Mouse (Mus musculus) midbrain, embryonic 16.5 days (tissue): ENCODE measurements around the gene Yif1a. TPM values are rescaled to one million over a fixed set of nuclear protein-coding genes. Genes with fewer than 3 reads are reported as not detected.
"Not testable (repeated sequence)": the region's sequence is repeated elsewhere in the genome, so short reads cannot be mapped to it uniquely, and the experiment has no call there.

Experiments used
- ATAC-seq: fragments of 200-750 bp; cut with Nextera tagmentation; 2 replicates; pipeline ENCODE4 v1.8.0; 2017; ENCODE audit warnings: moderate TSS enrichment
- H3K27ac ChIP-seq: fragments of 300-500 bp; sonication (generic); 2 replicates; pipeline ENCODE4 v1.5.1; 2014; ENCODE audit warnings: mild to moderate bottlenecking, low read length, mixed read lengths
- H3K27me3 ChIP-seq: fragments of 300-500 bp; sonication (generic); 2 replicates; pipeline ENCODE4 v1.6.1; 2014; ENCODE audit warnings: low read depth, low read length, mixed read lengths; ENCODE audit not compliant: control insufficient read depth, insufficient read depth
- H3K36me3 ChIP-seq: fragments of 300-500 bp; sonication (generic); 2 replicates; pipeline ENCODE4 v1.6.1; 2014; ENCODE audit warnings: mild to moderate bottlenecking, low read length, moderate library complexity, mixed read lengths; ENCODE audit not compliant: control insufficient read depth, insufficient read depth
- H3K4me1 ChIP-seq: fragments of 300-500 bp; sonication (generic); 2 replicates; pipeline ENCODE4 v1.6.1; 2014; ENCODE audit warnings: mild to moderate bottlenecking, low read length, mixed read lengths; ENCODE audit not compliant: control insufficient read depth, insufficient read depth
- H3K4me2 ChIP-seq: fragments of 300-500 bp; sonication (generic); 2 replicates; pipeline ENCODE4 v1.6.1; 2014; ENCODE audit warnings: mild to moderate bottlenecking, low read length, mixed read lengths
- H3K4me3 ChIP-seq: fragments of 300-500 bp; sonication (generic); 2 replicates; pipeline ENCODE4 v1.5.1; 2014; ENCODE audit warnings: low read depth, mild to moderate bottlenecking, low read length, moderate library complexity, mixed read lengths
- H3K9ac ChIP-seq: fragments of 300-500 bp; sonication (generic); 2 replicates; pipeline ENCODE4 v1.6.1; 2014; ENCODE audit warnings: low read depth, low read length, mixed read lengths
- H3K9me3 ChIP-seq: fragments of 300-500 bp; sonication (generic); replicated peaks from 2 replicates; pipeline ENCODE4 v1.6.1; 2014; ENCODE audit warnings: mild to moderate bottlenecking, low read length, mixed read lengths; ENCODE audit not compliant: control insufficient read depth, poor library complexity, severe bottlenecking
- WGBS: fragments of 180-500 bp; shearing (Covaris S2); extraction: QIAGEN DNeasy Blood & Tissue Kit; methylation state at CpG from one replicate; pipeline ENCODE4 v1.1.7; 2014; 5-methylcytosine and 5-hydroxymethylcytosine counted together
- polyA plus RNA-seq: library from polyadenylated mRNA; unstranded; fragments of >200 nt; fragmentation: Nextera tagmentation; extraction: Ambion mirVana; gene quantifications from 2 replicates; pipeline ENCODE4 v1.2.1, GENCODE M21; 2015

The Yif1a gene
- polyA plus RNA-seq, 1 experiment from 2014 or later, result 46.6 TPM

- no peak for ATAC-seq
- Histone ChIP-seq H3K9me3 (no peaks in the 10 kb centered on the region), H3K9ac (no peak overlapping the region)
Measured at GRCm38 (mm10) chr19:5073518-5073917, 14.8 kb upstream of the Yif1a start.

DNA sequence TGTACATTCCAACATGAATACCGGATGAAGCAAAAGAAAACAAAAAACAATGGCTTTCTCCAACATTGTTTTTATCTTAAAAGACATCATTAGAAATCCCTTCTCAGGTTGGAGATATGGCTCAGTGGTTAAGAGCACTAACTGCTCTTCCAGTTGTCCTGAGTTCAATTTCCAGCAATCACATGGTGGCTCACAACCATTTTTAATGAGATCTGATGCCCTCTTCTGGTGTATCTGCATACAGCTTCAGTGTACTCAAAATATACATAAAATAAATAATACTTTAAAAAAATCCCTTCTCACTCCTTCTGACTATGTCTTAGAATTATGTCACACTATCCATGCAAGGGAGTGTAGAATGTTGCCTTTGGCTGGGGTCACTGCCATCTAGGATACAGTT, 9.1 kb upstream of the Yif1a start:
- Histone ChIP-seq H3K27ac (no peak overlapping the region), H3K4me3 (no peak overlapping the region), H3K9me3 (no peaks in the 10 kb centered on the region), H3K36me3 (peaks cover 5% of the 10 kb centered on the region; the same call in 1 of the 2 replicates), H3K4me1 (no peaks in the 10 kb centered on the region), H3K9ac (no peak overlapping the region), H3K4me2 (no peak overlapping the region), H3K27me3 (peaks cover 44% of the 10 kb centered on the region)
- WGBS, result 96% methylated on average over 1 of the region's 1 CpGs
- no peak for ATAC-seq

More at GRCm38 (mm10) chr19:5073518-5073917, 14.8 kb upstream of the Yif1a start:
- H3K4me2 ChIP-seq, result no peak overlapping the region
- H3K27me3 ChIP-seq, result peaks cover 25% of the 10 kb centered on the region
- 44% methylated on average over 5 of the region's 5 CpGs for WGBS
- H3K36me3 ChIP-seq, result no peaks in the 10 kb centered on the region
- H3K27ac ChIP-seq, result no peak overlapping the region
- H3K4me3 ChIP-seq, result no peak overlapping the region
- H3K4me1 ChIP-seq, result peaks cover 8% of the 10 kb centered on the region

DNA sequence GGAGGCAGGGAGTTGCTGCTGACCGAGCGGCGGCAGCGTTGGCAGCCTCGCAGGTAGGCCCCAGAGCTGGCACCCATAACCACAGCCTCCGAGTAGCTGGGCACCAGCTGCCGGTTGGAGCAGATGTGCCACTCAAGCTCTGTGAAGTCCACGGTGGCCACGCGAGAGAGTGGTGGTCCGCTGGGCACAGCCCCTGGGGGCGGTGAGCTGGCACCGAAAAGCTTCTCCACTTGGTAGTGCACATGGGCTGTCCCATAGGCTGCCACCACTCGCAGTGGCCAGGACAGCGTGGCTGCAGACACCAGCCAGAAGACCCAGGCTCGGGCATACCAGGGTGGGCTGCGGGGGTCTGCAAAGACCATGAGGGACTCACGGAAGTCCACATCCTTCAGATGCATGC, 6.3 kb upstream of the Yif1a start:
- Histone ChIP-seq H3K9ac (no peak overlapping the region), H3K4me2 (no peak overlapping the region), H3K9me3 (no peaks in the 10 kb centered on the region), H3K4me1 (peaks cover 3% of the 10 kb centered on the region; the same call in 1 of the 2 replicates), H3K27me3 (peaks cover 47% of the 10 kb centered on the region), H3K4me3 (no peak overlapping the region), H3K27ac (no peak overlapping the region), H3K36me3 (peaks cover 5% of the 10 kb centered on the region; the same call in 1 of the 2 replicates)
- no peak for ATAC-seq
- WGBS, result 68% methylated on average over 18 of the region's 18 CpGs

DNA sequence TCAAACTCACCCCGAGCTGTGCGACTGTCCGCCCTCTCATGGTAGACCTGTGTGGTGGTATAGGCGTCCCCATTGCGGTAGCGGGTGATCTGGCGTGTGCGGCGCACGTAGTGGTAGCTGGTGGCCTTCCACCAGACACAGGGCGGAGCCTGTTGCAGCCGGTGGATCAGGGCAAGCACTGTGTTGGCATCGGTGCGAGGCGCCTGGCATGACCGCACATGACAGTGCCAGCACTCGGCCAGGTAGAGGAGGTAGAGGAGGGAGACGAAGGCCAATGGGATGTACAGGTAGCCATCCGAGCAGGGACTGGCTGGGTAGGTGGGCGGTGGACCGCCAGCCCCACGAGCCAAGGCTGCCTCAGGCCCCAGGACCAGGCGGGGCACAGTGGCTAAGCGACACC, 5.7 kb upstream of the Yif1a start:
- H3K9ac ChIP-seq, result no peak overlapping the region
- H3K36me3 ChIP-seq, result peaks cover 5% of the 10 kb centered on the region; the same call in 1 of the 2 replicates
- no peak overlapping the region for H3K4me3 ChIP-seq
- H3K9me3 ChIP-seq, result no peaks in the 10 kb centered on the region
- 71% methylated on average over 24 of the region's 24 CpGs for WGBS
- H3K4me1 ChIP-seq, result peaks cover 8% of the 10 kb centered on the region; the same call in 1 of the 2 replicates
- H3K4me2 ChIP-seq, result no peak overlapping the region
- ATAC-seq, result no peak
- peaks cover 47% of the 10 kb centered on the region for H3K27me3 ChIP-seq
- no peak overlapping the region for H3K27ac ChIP-seq

GRCm38 (mm10) chr19:5083961-5084833, 4.1 kb upstream of the Yif1a start:
- Histone ChIP-seq H3K4me1 (peaks cover 14% of the 10 kb centered on the region), H3K36me3 (peaks cover 5% of the 10 kb centered on the region; the same call in 1 of the 2 replicates), H3K4me3 (peak overlapping the region; percentile 70), H3K9ac (peak overlapping the region; percentile 87), H3K9me3 (no peaks in the 10 kb centered on the region), H3K27me3 (peaks cover 47% of the 10 kb centered on the region), H3K4me2 (peak overlapping the region; percentile 78), H3K27ac (peak overlapping the region; percentile 32; the same call in 1 of the 2 replicates)
- no peak for ATAC-seq
- 72% methylated on average over 3 of the region's 3 CpGs for WGBS

- peaks cover 19% of the 10 kb centered on the region for H3K4me1 ChIP-seq
- H3K9ac ChIP-seq, result peak overlapping the region; percentile 87
- H3K4me2 ChIP-seq, result peak overlapping the region; percentile 78
- H3K36me3 ChIP-seq, result peaks cover 5% of the 10 kb centered on the region; the same call in 1 of the 2 replicates
- no peaks in the 10 kb centered on the region for H3K9me3 ChIP-seq
- no peak for ATAC-seq
- peak overlapping the region; percentile 32 for H3K27ac ChIP-seq
- 7% methylated on average over 15 of the region's 15 CpGs for WGBS
- peak overlapping the region; percentile 70 for H3K4me3 ChIP-seq
- H3K27me3 ChIP-seq, result peaks cover 47% of the 10 kb centered on the region
Measured at GRCm38 (mm10) chr19:5084834-5085144, 3.5 kb upstream of the Yif1a start.

- Histone ChIP-seq H3K27me3 (peaks cover 41% of the 10 kb centered on the region), H3K27ac (peak within 1 kb of the TSS; percentile 32)
- no peak for ATAC-seq
Measured at GRCm38 (mm10) chr19:5085145-5085863, 3.0 kb upstream of the Yif1a start, which contains the start of gene Tmem151a. Gene Tmem151a, minus strand, starts transcription at chr19:5085531.

GRCm38 (mm10) chr19:5086533-5086932, 1.8 kb upstream of the Yif1a start:
- not testable (repeated sequence) for H3K4me3 ChIP-seq
- 53% methylated on average over 4 of the region's 4 CpGs for WGBS

More at GRCm38 (mm10) chr19:5085145-5085863, 3.0 kb upstream of the Yif1a start, which contains the start of gene Tmem151a:
- Histone ChIP-seq H3K9me3 (no peaks in the 10 kb centered on the region), H3K4me1 (peaks cover 19% of the 10 kb centered on the region), H3K4me3 (peak within 1 kb of the TSS; percentile 70), H3K36me3 (peaks cover 5% of the 10 kb centered on the region; the same call in 1 of the 2 replicates), H3K9ac (peak within 1 kb of the TSS; percentile 87), H3K4me2 (peak within 1 kb of the TSS; percentile 78)
- under 1% methylated on average over 67 of the region's 69 CpGs for WGBS

More at GRCm38 (mm10) chr19:5086533-5086932, 1.8 kb upstream of the Yif1a start:
- not testable (repeated sequence) for H3K9me3 ChIP-seq, H3K9ac ChIP-seq, H3K27ac ChIP-seq, H3K36me3 ChIP-seq, ATAC-seq, H3K4me2 ChIP-seq
- H3K4me1 ChIP-seq, result peaks cover 19% of the 10 kb centered on the region
- peaks cover 29% of the 10 kb centered on the region for H3K27me3 ChIP-seq
